Mouse (Mus musculus) neural tube, embryonic 12.5 days (tissue): ENCODE measurements around the gene Vsig8. TPM values are rescaled to one million over a fixed set of nuclear protein-coding genes. Genes with fewer than 3 reads are reported as not detected.

Source experiments
- ATAC-seq: fragments of 200-750 bp; cut with Nextera tagmentation; 2 replicates; pipeline ENCODE4 v1.8.0; 2017; ENCODE audit warnings: low read depth, mild to moderate bottlenecking, moderate TSS enrichment, moderate library complexity; ENCODE audit not compliant: low FRiP score
- H3K27ac ChIP-seq: fragments of 300-500 bp; sonication (generic); 2 replicates; pipeline ENCODE4 v1.5.1; 2016
- H3K27me3 ChIP-seq: fragments of 300-500 bp; sonication (generic); replicated peaks from 2 replicates; pipeline ENCODE4 v1.6.1; 2016; ENCODE audit warnings: mild to moderate bottlenecking
- H3K36me3 ChIP-seq: fragments of 300-500 bp; sonication (generic); 2 replicates; pipeline ENCODE4 v1.6.1; 2016; ENCODE audit warnings: mild to moderate bottlenecking
- H3K4me1 ChIP-seq: fragments of 300-500 bp; sonication (generic); 2 replicates; pipeline ENCODE4 v1.6.1; 2016
- H3K4me2 ChIP-seq: fragments of 300-500 bp; sonication (generic); replicated peaks from 2 replicates; pipeline ENCODE4 v1.6.1; 2016; ENCODE audit warnings: mild to moderate bottlenecking
- H3K4me3 ChIP-seq: fragments of 300-500 bp; sonication (generic); 2 replicates; pipeline ENCODE4 v1.5.1; 2016
- H3K9ac ChIP-seq: fragments of 300-500 bp; sonication (generic); 2 replicates; pipeline ENCODE4 v1.6.1; 2016; ENCODE audit warnings: mild to moderate bottlenecking
- H3K9me3 ChIP-seq: fragments of 300-500 bp; sonication (generic); 2 replicates; pipeline ENCODE4 v1.6.1; 2016; ENCODE audit warnings: mild to moderate bottlenecking
- WGBS: fragments of 180-500 bp; shearing (Covaris S2); methylation state at CpG from one replicate; pipeline ENCODE4 v1.1.7; 2016; 5-methylcytosine and 5-hydroxymethylcytosine counted together
- polyA plus RNA-seq: library from polyadenylated mRNA; unstranded; fragments of >200 nt; fragmentation: Nextera tagmentation; extraction: Ambion mirVana; gene quantifications from 2 replicates; pipeline ENCODE4 v1.2.1, GENCODE M21; 2016

The Vsig8 gene
- polyA plus RNA-seq, 1 experiment from 2014 or later = 0.58 TPM

GRCm38 (mm10) chr1:172563465-172563828 is 7.7 kb downstream of the Vsig8 start:
- Histone ChIP-seq H3K27ac (no peak overlapping the region), H3K4me2 (peak overlapping the region; percentile 98), H3K4me3 (peak overlapping the region; percentile 64), H3K9me3 (no peaks in the 10 kb centered on the region), H3K36me3 (no peaks in the 10 kb centered on the region), H3K9ac (peak overlapping the region; percentile 84; the same call in 1 of the 2 replicates), H3K27me3 (peaks cover 31% of the 10 kb centered on the region), H3K4me1 (peaks cover 14% of the 10 kb centered on the region)
- no peak for ATAC-seq
- 3% methylated on average over 10 of the region's 10 CpGs for WGBS

GRCm38 (mm10) chr1:172566131-172566530 is 10.4 kb downstream of the Vsig8 start:
- no peak overlapping the region for H3K4me2 ChIP-seq
- H3K36me3 ChIP-seq = no peaks in the 10 kb centered on the region
- peaks cover 21% of the 10 kb centered on the region for H3K27me3 ChIP-seq
- no peak overlapping the region for H3K27ac ChIP-seq
- no peak overlapping the region for H3K9ac ChIP-seq
- 73% methylated on average over 3 of the region's 3 CpGs for WGBS
- no peaks in the 10 kb centered on the region for H3K9me3 ChIP-seq
- H3K4me3 ChIP-seq = no peak overlapping the region
- peaks cover 14% of the 10 kb centered on the region for H3K4me1 ChIP-seq
- ATAC-seq = no peak

GRCm38 (mm10) chr1:172567758-172568157 is 12.0 kb downstream of the Vsig8 start:
- Histone ChIP-seq H3K27ac (no peak overlapping the region), H3K36me3 (no peaks in the 10 kb centered on the region), H3K4me1 (0 out of 2 replicates have a peak, but pooled peaks cover 4% of the 10 kb centered on the region), H3K9me3 (no peaks in the 10 kb centered on the region), H3K9ac (no peak overlapping the region), H3K27me3 (peaks cover 6% of the 10 kb centered on the region; the same call in 1 of the 2 replicates), H3K4me2 (no peak overlapping the region), H3K4me3 (no peak overlapping the region)
- ATAC-seq = no peak
- 78% methylated on average over 4 of the region's 4 CpGs for WGBS

- Histone ChIP-seq H3K27me3 (peaks cover 4% of the 10 kb centered on the region; the same call in 1 of the 2 replicates), H3K4me2 (no peak overlapping the region), H3K36me3 (no peaks in the 10 kb centered on the region), H3K4me1 (peaks cover 3% of the 10 kb centered on the region; the same call in 1 of the 2 replicates), H3K27ac (no peak overlapping the region), H3K4me3 (no peak overlapping the region), H3K9ac (no peak overlapping the region), H3K9me3 (no peaks in the 10 kb centered on the region)
- ATAC-seq = no peak
- 70% methylated on average over 6 of the region's 6 CpGs for WGBS
These were observed 24.4 kb downstream of the Vsig8 start for GRCm38 (mm10) chr1:172580116-172580515.

- no peak overlapping the region for H3K27ac ChIP-seq
- no peak overlapping the region for H3K4me2 ChIP-seq
- WGBS = 85% methylated on average over 8 of the region's 8 CpGs
- no peak overlapping the region for H3K4me3 ChIP-seq
- no peak overlapping the region for H3K9ac ChIP-seq
- no peaks in the 10 kb centered on the region for H3K36me3 ChIP-seq
- H3K4me1 ChIP-seq = peaks cover 15% of the 10 kb centered on the region; the same call in 1 of the 2 replicates
- peaks cover 6% of the 10 kb centered on the region; the same call in 1 of the 2 replicates for H3K27me3 ChIP-seq
- ATAC-seq = no peak
- H3K9me3 ChIP-seq = no peaks in the 10 kb centered on the region
These were observed 26.7 kb downstream of the Vsig8 start for GRCm38 (mm10) chr1:172582436-172582835.

- Histone ChIP-seq H3K27ac (no peak overlapping the region), H3K4me3 (no peak overlapping the region), H3K27me3 (peaks cover 6% of the 10 kb centered on the region; the same call in 1 of the 2 replicates), H3K9ac (no peak overlapping the region), H3K9me3 (no peaks in the 10 kb centered on the region), H3K4me2 (no peak overlapping the region), H3K4me1 (peaks cover 15% of the 10 kb centered on the region; the same call in 1 of the 2 replicates), H3K36me3 (no peaks in the 10 kb centered on the region)
- ATAC-seq = no peak
- 87% methylated on average over 6 of the region's 6 CpGs for WGBS
These were observed 28.5 kb downstream of the Vsig8 start for GRCm38 (mm10) chr1:172584271-172584670.

GRCm38 (mm10) chr1:172585026-172585425 is 29.3 kb downstream of the Vsig8 start:
- Histone ChIP-seq H3K27ac (no peak overlapping the region), H3K9ac (no peak overlapping the region), H3K9me3 (no peaks in the 10 kb centered on the region), H3K4me2 (no peak overlapping the region), H3K4me1 (peaks cover 15% of the 10 kb centered on the region; the same call in 1 of the 2 replicates), H3K36me3 (no peaks in the 10 kb centered on the region), H3K4me3 (no peak overlapping the region), H3K27me3 (peaks cover 6% of the 10 kb centered on the region; the same call in 1 of the 2 replicates)
- WGBS = 46% methylated on average over 4 of the region's 4 CpGs
- no peak for ATAC-seq

- Histone ChIP-seq H3K4me2 (peak overlapping the region; percentile 29; the same call in 1 of the 2 replicates), H3K4me3 (no peak overlapping the region), H3K27me3 (peaks cover 6% of the 10 kb centered on the region; the same call in 1 of the 2 replicates), H3K36me3 (no peaks in the 10 kb centered on the region), H3K4me1 (peaks cover 15% of the 10 kb centered on the region; the same call in 1 of the 2 replicates), H3K27ac (peak overlapping the region; percentile 34; the same call in 1 of the 2 replicates), H3K9ac (no peak overlapping the region), H3K9me3 (no peaks in the 10 kb centered on the region)
- peak; percentile 86 for ATAC-seq
- WGBS = 22% methylated on average over 26 of the region's 26 CpGs
These were observed 30.2 kb downstream of the Vsig8 start for GRCm38 (mm10) chr1:172585612-172586567.

- no peaks in the 10 kb centered on the region for H3K27me3 ChIP-seq
- ATAC-seq = no peak
- 90% methylated on average over 7 of the region's 7 CpGs for WGBS
- no peak within 1 kb of the TSS for H3K27ac ChIP-seq
- H3K4me2 ChIP-seq = no peak within 1 kb of the TSS
- H3K9ac ChIP-seq = no peak within 1 kb of the TSS
- H3K9me3 ChIP-seq = no peaks in the 10 kb centered on the region
- H3K4me1 ChIP-seq = peaks cover 10% of the 10 kb centered on the region; the same call in 1 of the 2 replicates
- H3K36me3 ChIP-seq = no peaks in the 10 kb centered on the region
- H3K4me3 ChIP-seq = no peak within 1 kb of the TSS
These were observed 34.6 kb downstream of the Vsig8 start, which contains the start of gene Slamf8 for GRCm38 (mm10) chr1:172590385-172590784. Slamf8 (minus strand) TSS chr1:172590568.

GRCm38 (mm10) chr1:172593321-172593720 is 37.6 kb downstream of the Vsig8 start:
- Histone ChIP-seq H3K27me3 (no peaks in the 10 kb centered on the region), H3K4me1 (no peaks in the 10 kb centered on the region), H3K4me2 (no peak overlapping the region), H3K36me3 (no peaks in the 10 kb centered on the region), H3K27ac (no peak overlapping the region), H3K9ac (no peak overlapping the region), H3K4me3 (no peak overlapping the region), H3K9me3 (no peaks in the 10 kb centered on the region)
- 78% methylated on average over 3 of the region's 3 CpGs for WGBS
- ATAC-seq = no peak

GRCm38 (mm10) chr1:172593956-172594355 is 38.2 kb downstream of the Vsig8 start:
- ATAC-seq = no peak
- Histone ChIP-seq H3K9me3 (no peaks in the 10 kb centered on the region), H3K36me3 (no peaks in the 10 kb centered on the region), H3K4me2 (no peak overlapping the region), H3K9ac (no peak overlapping the region), H3K4me1 (no peaks in the 10 kb centered on the region), H3K4me3 (no peak overlapping the region), H3K27ac (no peak overlapping the region), H3K27me3 (no peaks in the 10 kb centered on the region)
- WGBS = 95% methylated on average over 2 of the region's 2 CpGs

- Histone ChIP-seq H3K27ac (no peak overlapping the region), H3K9ac (no peak overlapping the region), H3K36me3 (no peaks in the 10 kb centered on the region), H3K4me3 (no peak overlapping the region), H3K9me3 (no peaks in the 10 kb centered on the region), H3K27me3 (no peaks in the 10 kb centered on the region), H3K4me1 (no peaks in the 10 kb centered on the region), H3K4me2 (no peak overlapping the region)
- no peak for ATAC-seq
These were observed 38.8 kb downstream of the Vsig8 start for GRCm38 (mm10) chr1:172594495-172594894.
